Mouse (Mus musculus) liver, postnatal 0 days (tissue): ENCODE data around the gene Cdc42ep2.

Experiments used
- CTCF ChIP-seq: sonication (generic); IDR thresholded peaks from 2 replicates; pipeline ENCODE4 v1.5.1; 2016; ENCODE audit warnings: antibody characterized with exemption, low read depth
- EP300 ChIP-seq: IDR thresholded peaks from 2 replicates; pipeline ENCODE4 v1.6.1; 2016; ENCODE audit warnings: antibody characterized with exemption, low read depth, mild to moderate bottlenecking

DNA sequence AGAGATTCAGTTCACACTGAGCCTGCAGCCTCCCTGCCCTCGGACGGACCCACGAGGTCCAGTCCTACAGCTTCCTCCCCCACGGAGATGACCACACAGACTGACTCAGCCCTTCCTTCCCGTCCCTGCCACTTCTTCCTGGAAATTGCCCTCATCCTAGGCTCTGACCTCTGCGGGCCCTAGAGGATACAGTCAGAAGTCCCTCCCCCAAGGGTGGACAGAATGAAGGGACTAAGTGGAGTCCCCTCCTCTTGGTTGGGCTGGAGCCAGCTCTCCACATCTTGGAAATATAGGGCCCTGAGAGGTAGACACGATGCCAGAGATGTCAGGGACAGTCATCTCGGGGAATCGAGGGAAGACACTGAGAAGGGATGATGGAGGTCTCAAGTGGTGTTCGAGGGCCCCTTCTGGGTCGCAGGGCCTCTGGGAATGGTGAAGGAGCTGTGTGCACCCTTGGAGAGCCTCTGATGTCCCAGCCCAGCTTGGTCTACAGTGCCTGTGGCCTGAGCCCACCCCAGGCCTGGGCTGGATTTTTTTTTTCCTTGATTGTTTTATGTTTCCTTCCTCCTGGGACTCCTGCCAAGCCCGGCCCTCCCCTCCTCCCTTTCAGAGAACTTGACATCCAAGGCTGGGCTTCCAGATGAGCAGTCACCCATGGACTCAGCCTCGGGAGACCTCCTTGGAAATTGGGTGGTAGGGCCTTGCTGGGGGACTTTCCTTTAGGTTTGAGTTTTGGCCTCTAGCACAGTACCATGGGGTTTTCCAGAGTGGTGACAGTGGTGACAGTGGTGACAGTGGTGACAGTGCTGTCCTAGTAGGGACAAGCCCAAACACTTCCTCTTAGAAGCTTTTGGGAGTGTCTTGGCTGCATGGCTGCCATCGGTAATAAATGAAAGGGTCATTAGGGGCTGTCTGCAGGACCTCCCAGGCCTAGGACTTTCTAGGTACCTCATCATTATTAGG is 5.3 kb upstream of the Cdc42ep2 start:
- TF ChIP-seq CTCF (no peak), EP300 (no peak)
